Mouse (Mus musculus): ENCODE data around the gene Pim3. TPM values are rescaled to one million over a fixed set of nuclear protein-coding genes. Genes with fewer than 3 reads are reported as not detected.

Gene Pim3
- polyA plus RNA-seq, 1 experiment from 2014 or later, result 68.7 TPM

- no peak overlapping the region for H3K27ac ChIP-seq
- ATAC-seq (ENCODE audit: insufficient read depth, low FRiP score, low read depth), result no peak
- no peaks in the 10 kb centered on the region for H3K9me3 ChIP-seq
- H3K27me3 ChIP-seq (replicated peaks), result no peaks in the 10 kb centered on the region
- H3K4me2 ChIP-seq, result no peak overlapping the region
- H3K36me3 ChIP-seq, result no peaks in the 10 kb centered on the region
- no peak overlapping the region for H3K4me3 ChIP-seq (replicated peaks)
- 92% methylated on average over 1 of the region's 1 CpGs for WGBS
- H3K4me1 ChIP-seq, result 0 out of 2 replicates have a peak, but pooled peaks cover 13% of the 10 kb centered on the region
- H3K9ac ChIP-seq, result no peak overlapping the region
Observed at GRCm38 (mm10) chr15:88892252-88892651, 30.3 kb downstream of the Pim3 start.

DNA sequence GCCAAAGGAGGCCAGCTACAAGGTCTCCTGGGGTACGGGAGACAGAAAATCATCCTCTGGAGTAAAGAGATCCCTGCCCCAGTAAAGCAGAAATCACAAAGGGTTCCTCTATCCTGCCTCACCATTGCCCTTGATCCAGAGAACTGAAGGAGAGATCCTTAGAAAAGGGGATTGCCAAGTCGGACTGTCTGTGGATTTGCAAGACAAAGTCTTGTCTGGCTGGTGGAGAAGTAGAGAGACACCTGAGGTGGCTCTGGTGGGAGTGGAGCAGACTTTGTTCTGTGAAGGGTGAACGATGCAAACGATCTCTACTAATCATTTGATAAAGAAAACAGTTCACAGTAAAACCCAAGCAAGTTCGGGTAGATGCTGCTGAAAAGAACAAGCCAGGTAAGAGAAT lies 30.9 kb downstream of the Pim3 start:
- H3K9me3 ChIP-seq, result no peaks in the 10 kb centered on the region
- H3K36me3 ChIP-seq, result no peaks in the 10 kb centered on the region
- H3K27ac ChIP-seq, result no peak overlapping the region
- no peak overlapping the region for H3K4me2 ChIP-seq
- ATAC-seq (ENCODE audit: insufficient read depth, low FRiP score, low read depth), result no peak
- H3K27me3 ChIP-seq (replicated peaks), result no peaks in the 10 kb centered on the region
- H3K4me1 ChIP-seq, result 0 out of 2 replicates have a peak, but pooled peaks cover 13% of the 10 kb centered on the region
- WGBS, result 68% methylated on average over 5 of the region's 5 CpGs
- no peak overlapping the region for H3K9ac ChIP-seq
- no peak overlapping the region for H3K4me3 ChIP-seq (replicated peaks)

DNA sequence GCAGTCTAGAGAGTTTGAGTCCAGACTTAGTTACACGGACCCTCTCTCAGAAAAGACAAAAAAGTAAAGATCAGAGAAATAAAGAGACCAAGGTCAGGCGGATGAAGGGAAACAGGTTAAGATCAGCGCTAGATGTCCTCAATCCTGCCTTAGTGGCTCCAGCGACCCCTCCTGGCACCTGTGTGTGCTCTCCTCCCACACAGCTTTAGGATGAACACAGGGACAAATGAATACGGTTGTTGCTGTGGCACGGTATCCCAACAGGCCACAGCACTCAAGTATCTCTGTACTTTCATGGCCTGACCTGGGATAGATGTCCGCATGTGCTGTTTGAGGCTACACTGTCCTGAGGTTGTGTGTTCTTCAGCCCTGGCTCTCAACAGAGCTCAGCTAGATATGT lies 33.1 kb downstream of the Pim3 start:
- no peak for ATAC-seq (ENCODE audit: insufficient read depth, low FRiP score, low read depth)
- Histone ChIP-seq H3K4me1 (0 out of 2 replicates have a peak, but pooled peaks cover 5% of the 10 kb centered on the region), H3K9me3 (no peaks in the 10 kb centered on the region), H3K9ac (no peak overlapping the region), H3K27me3 (replicated peaks) (no peaks in the 10 kb centered on the region), H3K4me2 (no peak overlapping the region), H3K36me3 (no peaks in the 10 kb centered on the region), H3K27ac (no peak overlapping the region), H3K4me3 (replicated peaks) (no peak overlapping the region)
- 60% methylated on average over 7 of the region's 7 CpGs for WGBS

DNA sequence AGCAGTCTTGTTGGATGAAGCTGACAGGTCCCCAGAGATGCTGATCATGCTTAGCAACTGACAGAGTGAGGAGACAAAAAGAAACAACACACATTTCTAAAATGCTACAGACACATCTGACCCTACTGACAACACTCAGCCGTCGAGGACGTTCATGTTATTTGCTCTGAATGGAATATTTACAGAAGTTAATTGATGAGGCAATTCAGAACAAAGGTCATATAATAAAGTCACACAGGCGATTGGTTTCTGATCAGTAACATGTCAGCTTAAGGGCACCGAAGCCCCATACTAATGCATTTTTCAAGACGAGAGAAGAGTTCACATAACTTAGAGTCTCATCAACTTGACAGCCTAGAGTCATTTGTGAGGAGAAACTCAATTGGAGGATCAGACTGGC lies 33.9 kb downstream of the Pim3 start:
- Histone ChIP-seq H3K27ac (no peak overlapping the region), H3K36me3 (no peaks in the 10 kb centered on the region), H3K4me3 (replicated peaks) (no peak overlapping the region), H3K4me1 (0 out of 2 replicates have a peak, but pooled peaks cover 5% of the 10 kb centered on the region), H3K27me3 (replicated peaks) (no peaks in the 10 kb centered on the region), H3K4me2 (no peak overlapping the region), H3K9ac (no peak overlapping the region), H3K9me3 (no peaks in the 10 kb centered on the region)
- ATAC-seq (ENCODE audit: insufficient read depth, low FRiP score, low read depth), result no peak
- 62% methylated on average over 6 of the region's 6 CpGs for WGBS

- WGBS, result 81% methylated on average over 10 of the region's 10 CpGs
- no peaks in the 10 kb centered on the region for H3K36me3 ChIP-seq
- no peaks in the 10 kb centered on the region for H3K27me3 ChIP-seq (replicated peaks)
- H3K4me3 ChIP-seq (replicated peaks), result no peak overlapping the region
- ATAC-seq (ENCODE audit: insufficient read depth, low FRiP score, low read depth), result no peak
- H3K9ac ChIP-seq, result no peak overlapping the region
- H3K4me2 ChIP-seq, result no peak overlapping the region
- H3K27ac ChIP-seq, result no peak overlapping the region
- H3K4me1 ChIP-seq, result 0 out of 2 replicates have a peak, but pooled peaks cover 2% of the 10 kb centered on the region
- no peaks in the 10 kb centered on the region for H3K9me3 ChIP-seq
Observed at GRCm38 (mm10) chr15:88896341-88896980, 34.5 kb downstream of the Pim3 start.

GRCm38 (mm10) chr15:88902200-88902875 lies 40.4 kb downstream of the Pim3 start:
- Histone ChIP-seq H3K9ac (no peak overlapping the region), H3K27ac (no peak overlapping the region), H3K4me3 (replicated peaks) (no peak overlapping the region), H3K9me3 (no peaks in the 10 kb centered on the region), H3K27me3 (replicated peaks) (no peaks in the 10 kb centered on the region), H3K4me1 (no peaks in the 10 kb centered on the region), H3K36me3 (no peaks in the 10 kb centered on the region), H3K4me2 (no peak overlapping the region)
- no peak for ATAC-seq (ENCODE audit: insufficient read depth, low FRiP score, low read depth)
- 72% methylated on average over 15 of the region's 15 CpGs for WGBS

GRCm38 (mm10) chr15:88903086-88903485 lies 41.1 kb downstream of the Pim3 start:
- no peak for ATAC-seq (ENCODE audit: insufficient read depth, low FRiP score, low read depth)
- Histone ChIP-seq H3K27ac (no peak overlapping the region), H3K36me3 (no peaks in the 10 kb centered on the region), H3K4me1 (no peaks in the 10 kb centered on the region), H3K9ac (no peak overlapping the region), H3K27me3 (replicated peaks) (no peaks in the 10 kb centered on the region), H3K9me3 (no peaks in the 10 kb centered on the region), H3K4me3 (replicated peaks) (no peak overlapping the region), H3K4me2 (no peak overlapping the region)
- 78% methylated on average over 1 of the region's 1 CpGs for WGBS

DNA sequence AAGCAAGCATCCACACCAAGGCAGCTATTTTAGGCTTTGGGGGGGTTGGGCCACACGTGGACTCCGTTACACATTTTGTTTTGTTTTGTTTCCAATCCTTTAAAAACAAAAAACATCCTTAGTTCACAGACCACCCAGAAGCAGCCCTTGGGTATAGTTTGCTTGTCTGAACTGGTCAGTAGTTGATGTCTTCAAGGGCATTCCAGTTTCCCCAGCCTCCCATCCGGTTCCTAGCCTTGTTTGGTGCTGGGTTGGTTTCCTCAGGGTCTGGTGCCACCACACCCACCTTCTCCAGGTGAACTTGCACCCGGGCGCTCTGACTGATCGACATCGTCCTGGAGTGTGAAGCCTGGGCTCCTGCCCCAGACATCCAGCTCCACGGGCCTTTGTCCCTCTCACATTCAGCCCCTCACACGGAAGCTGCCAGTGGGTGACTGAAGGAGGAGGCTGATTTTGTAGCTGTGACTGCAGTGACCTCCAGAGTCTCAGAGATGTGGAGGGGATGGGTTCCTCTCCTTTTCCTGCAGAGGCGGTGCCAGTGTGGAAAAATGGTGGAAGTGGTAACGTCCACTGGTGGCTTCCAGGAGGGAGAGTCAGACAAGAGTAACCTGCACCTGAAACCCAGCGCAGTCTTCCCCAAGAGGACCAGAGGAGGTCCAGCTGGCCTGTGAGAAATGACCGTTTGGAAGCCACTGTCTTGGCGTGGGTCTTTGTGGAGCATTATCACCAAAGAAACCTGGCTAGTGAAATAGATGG lies 42.2 kb downstream of the Pim3 start:
- H3K27me3 ChIP-seq (replicated peaks), result no peaks in the 10 kb centered on the region
- no peak overlapping the region for H3K9ac ChIP-seq
- WGBS, result 81% methylated on average over 14 of the region's 14 CpGs
- ATAC-seq (ENCODE audit: insufficient read depth, low FRiP score, low read depth), result no peak
- H3K36me3 ChIP-seq, result no peaks in the 10 kb centered on the region
- no peaks in the 10 kb centered on the region for H3K9me3 ChIP-seq
- no peak overlapping the region for H3K4me2 ChIP-seq
- H3K4me1 ChIP-seq, result no peaks in the 10 kb centered on the region
- no peak overlapping the region for H3K27ac ChIP-seq
- no peak overlapping the region for H3K4me3 ChIP-seq (replicated peaks)

DNA sequence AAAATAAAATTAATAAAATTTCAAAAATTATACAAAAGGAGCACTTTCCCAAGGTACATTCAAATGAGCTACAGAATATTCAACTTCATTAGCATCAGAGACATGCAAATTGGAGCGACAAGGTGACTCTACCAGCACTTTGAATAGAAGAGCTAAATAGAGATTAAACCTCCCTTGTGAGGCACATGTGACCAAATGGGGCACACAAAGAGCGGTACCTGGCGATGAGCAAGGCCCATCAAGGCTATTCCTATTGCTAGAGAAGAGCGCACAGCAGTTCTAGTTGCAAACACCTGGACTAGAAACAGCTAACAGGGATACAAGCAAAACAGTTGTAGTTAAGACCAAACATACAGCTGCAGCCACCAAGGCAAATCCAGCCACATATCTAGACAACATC lies 44.4 kb downstream of the Pim3 start:
- Histone ChIP-seq H3K4me2 (no peak overlapping the region), H3K4me1 (no peaks in the 10 kb centered on the region), H3K9me3 (no peaks in the 10 kb centered on the region), H3K9ac (no peak overlapping the region), H3K4me3 (replicated peaks) (no peak overlapping the region), H3K27me3 (replicated peaks) (no peaks in the 10 kb centered on the region), H3K36me3 (no peaks in the 10 kb centered on the region), H3K27ac (no peak overlapping the region)
- no peak for ATAC-seq (ENCODE audit: insufficient read depth, low FRiP score, low read depth)
- 74% methylated on average over 4 of the region's 4 CpGs for WGBS

DNA sequence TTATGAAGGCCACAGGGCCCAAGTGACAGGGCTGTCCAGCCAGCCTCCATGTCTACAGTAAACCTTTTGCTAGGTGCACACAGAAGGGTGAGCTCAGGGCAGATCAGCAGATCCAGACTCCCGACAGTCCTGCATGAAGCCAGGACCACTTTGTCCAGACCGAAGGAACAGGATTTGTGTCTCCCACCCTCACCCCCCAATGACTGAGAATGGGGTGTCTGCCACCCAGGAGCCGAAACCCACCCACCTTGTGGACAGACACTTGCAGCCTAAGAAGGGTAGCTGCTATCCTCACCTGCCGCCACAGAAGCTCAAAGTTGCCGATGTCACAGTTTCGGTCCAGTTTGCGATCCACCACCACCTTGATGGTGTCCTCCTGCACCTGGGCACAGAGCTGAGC lies 53.1 kb downstream of the Pim3 start:
- no peaks in the 10 kb centered on the region for H3K27me3 ChIP-seq (replicated peaks)
- ATAC-seq (ENCODE audit: insufficient read depth, low FRiP score, low read depth), result no peak
- WGBS, result 94% methylated on average over 7 of the region's 7 CpGs
- H3K9me3 ChIP-seq, result no peaks in the 10 kb centered on the region
- H3K36me3 ChIP-seq, result no peaks in the 10 kb centered on the region
- H3K27ac ChIP-seq, result peak overlapping the region; percentile 26; the same call in 1 of the 2 replicates
- no peak overlapping the region for H3K4me3 ChIP-seq (replicated peaks)
- no peak overlapping the region for H3K4me2 ChIP-seq
- no peak overlapping the region for H3K9ac ChIP-seq
- no peaks in the 10 kb centered on the region for H3K4me1 ChIP-seq
